Mouse (Mus musculus): ENCODE measurements at regions not wholly inside any gene's neighbourhood (a gene's known extent, or its start where the extent isn't known, plus 50 kb on each side); places are given as distances from the start of the nearest gene placed in this dataset.

DNA sequence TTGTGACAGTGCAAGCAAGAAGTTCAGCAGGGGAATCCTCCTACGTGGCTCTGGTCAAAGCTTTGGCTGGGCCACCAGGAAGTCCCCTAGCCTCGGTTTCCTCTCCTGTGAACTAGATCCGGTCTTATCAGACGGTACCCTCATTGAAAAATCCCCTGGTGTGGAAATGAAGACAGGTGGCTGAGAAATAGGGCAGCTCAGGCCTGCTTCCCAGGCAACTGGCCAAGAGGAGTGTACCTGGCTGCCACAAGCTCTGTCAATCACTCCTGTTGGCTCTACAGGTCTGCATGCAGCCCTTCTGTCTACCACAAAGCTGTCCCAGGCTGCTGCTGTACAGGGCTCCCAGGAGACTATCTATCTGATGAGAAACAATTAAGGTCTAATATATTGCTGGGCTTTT lies 146.1 kb upstream of the Cxcr4 start:
- no peak for DNase-seq (ENCODE audit: low read depth, low spot score)

DNA sequence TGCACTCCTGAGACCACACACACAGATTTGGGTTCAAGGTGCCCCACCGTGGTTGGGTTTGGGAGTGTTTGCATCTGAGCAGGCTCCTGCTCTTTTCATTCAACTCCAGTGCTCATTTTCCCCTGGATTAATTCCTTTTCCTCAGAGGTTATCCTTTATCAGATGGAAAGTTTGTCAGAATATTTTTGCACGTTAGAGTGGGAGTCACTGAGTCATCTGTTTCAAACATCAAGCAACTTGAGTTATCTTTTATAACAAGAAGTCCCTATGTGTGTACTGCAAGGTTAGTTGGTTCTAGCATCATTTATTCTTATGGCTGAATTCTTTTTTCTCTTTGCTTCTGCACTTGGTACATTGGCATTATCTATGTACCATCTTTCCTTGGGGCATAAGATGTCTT lies 142.8 kb upstream of the Cxcr4 start:
- no peak for DNase-seq (ENCODE audit: low read depth, low spot score)

DNA sequence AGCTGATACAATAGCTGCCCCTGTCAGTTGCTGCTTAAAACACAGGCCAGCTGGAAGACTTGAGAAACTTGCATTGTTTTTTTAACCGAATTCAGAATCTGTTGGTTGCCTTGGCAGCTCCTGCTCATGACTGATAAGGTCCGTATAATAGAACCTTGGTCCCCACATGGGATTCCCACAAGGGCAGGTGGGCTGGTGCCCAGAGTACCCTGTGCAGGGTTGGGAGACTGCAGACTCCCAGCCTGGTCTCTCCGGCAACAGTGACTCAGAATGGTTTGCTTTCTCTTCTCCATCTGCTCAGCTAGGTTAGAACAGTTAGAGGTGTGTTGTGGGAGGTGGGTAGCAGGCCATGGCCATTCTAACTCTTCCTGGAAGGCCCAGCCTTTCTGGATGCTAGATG lies 139.4 kb upstream of the Cxcr4 start:
- no peak for DNase-seq (ENCODE audit: low read depth, low spot score)

DNA sequence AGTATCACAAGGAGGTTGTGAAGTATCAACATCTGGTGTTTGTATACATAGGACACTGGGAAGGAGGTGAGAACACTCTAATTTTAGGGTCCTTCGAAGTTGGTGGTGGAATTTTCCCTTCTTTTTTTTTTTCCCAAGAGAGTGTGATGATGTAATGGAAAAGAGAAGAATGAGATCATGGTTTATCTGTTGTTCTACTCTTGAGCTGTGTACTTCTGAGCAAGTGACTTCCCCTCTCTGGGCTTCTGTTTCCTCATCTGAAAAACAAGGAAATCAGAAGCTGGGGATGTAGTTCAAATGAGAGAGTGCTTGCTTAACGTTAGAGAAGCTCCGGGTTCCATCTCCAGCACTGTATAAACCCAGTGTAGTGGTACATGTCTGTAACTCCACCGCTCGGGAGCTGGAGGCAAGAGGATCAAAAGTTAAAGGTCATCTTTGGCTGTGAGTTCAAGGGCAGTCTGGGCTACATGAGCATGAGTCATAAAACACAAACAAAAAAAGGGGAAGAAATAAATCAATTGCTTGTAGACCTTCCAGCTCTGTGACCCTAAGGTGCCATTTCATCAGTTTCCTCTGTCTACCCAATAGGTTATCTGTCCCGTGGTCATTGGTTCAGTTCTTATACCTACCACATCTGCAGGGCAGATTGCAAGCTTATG lies 132.5 kb upstream of the Cxcr4 start:
- no peak for DNase-seq (ENCODE audit: low read depth, low spot score)

DNA sequence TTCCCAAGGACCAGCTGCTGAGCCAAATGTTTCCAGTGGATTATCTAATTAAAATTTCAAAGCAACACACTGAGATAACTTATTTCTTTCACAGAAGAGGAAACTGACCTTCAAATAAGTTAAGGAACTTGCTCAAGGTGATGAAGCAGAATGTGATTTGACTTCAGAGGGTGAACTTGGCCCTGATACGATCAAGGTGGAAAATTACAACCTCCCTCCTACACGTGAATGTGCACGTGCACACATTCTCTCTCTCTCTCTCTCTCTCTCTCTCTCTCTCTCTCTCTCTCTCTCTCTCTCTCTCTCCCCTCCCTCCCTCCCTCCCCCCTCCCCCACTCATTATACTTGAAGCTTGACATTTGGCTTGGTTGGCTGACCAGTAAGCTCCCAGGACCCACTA lies 131.8 kb upstream of the Cxcr4 start:
- DNase-seq (ENCODE audit: low read depth, low spot score), result peak; percentile 53

DNA sequence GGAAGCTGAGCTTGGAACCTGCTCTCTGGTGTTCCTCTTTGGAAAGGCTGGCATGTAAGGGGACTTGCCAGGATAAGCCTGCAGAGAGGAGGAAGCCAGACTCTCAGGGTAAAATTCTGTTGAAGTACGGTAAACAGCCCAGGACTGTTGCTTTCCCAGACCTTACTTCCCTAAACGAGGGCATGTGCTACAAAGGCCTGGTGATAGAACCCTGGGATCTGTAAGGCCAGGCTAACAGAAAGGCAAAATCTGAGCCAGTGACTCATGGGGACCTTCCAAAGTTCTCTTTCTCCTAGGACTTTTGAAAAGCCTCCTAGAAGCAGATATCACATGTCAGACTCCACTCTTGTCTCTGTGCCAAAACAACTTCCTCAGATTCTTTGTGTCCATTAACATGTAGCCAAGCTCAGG lies 130.0 kb upstream of the Cxcr4 start:
- DNase-seq (ENCODE audit: low read depth, low spot score), result no peak

DNA sequence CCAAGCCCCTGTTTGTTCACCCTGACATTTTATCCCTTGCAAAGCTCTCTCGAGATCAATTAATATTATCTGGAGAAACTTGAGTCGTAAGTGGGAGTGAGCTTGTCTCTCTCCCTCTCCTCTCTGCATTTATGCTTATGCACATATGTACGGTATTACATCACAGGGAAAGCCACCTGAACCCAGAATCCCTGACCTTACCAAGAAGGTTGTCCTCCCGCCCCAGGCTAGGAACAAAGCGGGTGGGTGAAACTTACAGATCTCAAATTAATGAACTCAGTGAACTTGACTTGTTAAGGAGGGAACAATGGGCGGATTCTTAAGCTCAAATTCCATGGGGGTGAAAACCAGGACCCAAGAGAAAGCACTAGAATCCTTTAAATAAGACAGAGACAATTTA lies 122.8 kb upstream of the Cxcr4 start:
- no peak for DNase-seq (ENCODE audit: low read depth, low spot score)

DNA sequence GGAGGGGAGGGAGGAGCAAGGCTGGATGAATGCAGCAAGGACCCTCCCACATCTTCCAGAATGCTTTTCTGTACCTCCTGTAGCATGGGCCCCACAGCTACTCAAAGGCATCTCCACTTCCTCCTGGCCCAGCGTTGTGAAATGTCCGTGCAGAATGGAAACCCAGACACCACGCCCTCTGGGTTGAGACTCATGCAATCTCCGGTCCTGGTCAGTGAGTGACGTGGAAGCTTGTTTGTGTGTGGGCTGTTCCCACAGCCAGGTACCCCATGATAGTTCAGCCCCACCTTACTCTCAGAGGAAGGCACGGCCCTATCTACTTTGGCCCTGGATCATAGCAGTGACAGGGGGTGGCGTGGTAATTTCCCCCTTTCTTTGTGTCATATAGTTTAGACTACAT lies 120.8 kb upstream of the Cxcr4 start:
- peak; percentile 29 for DNase-seq (ENCODE audit: low read depth, low spot score)

DNA sequence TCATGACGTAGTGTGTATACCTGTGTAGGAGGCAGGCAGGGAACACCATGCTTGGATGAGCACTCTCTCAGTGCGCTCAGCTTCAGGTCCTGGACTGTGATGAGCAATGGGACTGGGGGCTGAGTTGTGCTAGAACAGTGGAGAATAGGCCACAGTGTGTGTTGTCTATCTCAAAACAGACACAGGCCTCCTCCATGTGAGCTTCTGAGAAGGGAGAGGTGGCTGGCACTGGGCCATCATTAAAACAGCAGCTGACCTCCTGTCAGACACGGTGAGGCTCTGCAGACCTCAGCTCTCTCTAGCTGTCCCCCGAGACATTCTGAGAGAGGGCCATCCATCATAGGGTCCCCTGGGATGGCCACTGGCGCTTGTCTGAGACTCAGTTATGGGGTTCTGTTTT lies 119.0 kb upstream of the Cxcr4 start:
- DNase-seq (ENCODE audit: low read depth, low spot score), result no peak

DNA sequence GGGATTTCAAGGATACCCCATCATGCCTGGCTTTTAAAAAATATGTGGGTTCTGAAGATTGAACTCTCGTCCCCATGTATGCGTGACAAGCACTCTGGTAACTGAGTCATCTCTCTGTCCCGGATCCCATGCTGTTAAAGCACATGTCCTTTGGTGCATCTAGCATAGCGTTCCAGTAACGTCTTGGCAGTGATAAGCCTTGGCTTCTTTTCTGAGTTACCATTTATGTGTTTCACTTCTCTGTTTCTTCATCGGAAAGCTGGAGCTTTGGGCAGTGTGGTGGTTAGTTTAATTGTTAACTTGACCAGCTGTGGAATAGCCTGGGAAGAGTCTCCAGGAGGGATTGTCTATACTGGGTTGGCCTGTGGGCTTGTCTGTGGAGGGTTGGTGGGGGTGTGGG lies 115.7 kb upstream of the Cxcr4 start:
- no peak for DNase-seq (ENCODE audit: low read depth, low spot score)

DNA sequence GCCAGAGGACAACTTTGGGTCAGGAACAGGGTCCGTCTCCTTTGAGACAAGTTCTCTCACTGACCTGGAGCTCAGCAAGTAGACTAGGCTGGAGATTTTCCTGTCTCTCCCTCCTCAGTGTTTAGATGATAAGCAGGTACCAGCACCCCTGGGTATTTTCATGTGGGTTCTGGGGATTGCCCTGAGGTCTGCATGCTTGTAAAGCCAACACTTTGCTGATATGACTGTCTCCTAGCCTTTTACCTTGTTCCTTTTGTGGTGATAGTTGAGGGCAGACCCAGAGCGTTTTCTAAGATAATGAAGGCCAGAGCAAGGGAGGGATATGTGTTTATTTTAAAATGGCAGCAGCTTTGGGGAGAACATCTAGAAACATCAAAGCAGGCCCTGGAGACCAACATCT lies 114.1 kb upstream of the Cxcr4 start:
- DNase-seq (ENCODE audit: low read depth, low spot score), result no peak

DNA sequence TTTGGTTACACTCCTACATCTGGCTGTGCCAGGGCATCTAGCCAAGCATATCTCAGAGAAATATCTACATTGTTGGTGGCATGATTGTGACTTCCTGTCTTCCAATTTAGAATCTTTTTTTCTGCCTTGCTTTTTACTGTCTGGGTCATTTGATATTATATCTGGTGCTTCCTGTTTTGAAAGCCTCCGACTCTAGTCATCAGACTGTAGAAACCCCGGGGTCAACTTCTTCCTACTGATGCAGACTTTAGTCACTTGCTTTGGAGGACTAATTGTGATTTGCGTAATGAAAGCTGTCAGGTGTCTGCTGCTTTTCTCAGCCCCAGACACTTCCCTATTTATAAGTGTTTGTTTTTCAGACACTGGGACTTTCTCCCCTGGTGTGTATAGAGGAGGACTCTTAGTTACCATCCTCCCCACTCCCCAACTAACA lies 113.0 kb upstream of the Cxcr4 start:
- DNase-seq (ENCODE audit: low read depth, low spot score), result peak; percentile 53

DNA sequence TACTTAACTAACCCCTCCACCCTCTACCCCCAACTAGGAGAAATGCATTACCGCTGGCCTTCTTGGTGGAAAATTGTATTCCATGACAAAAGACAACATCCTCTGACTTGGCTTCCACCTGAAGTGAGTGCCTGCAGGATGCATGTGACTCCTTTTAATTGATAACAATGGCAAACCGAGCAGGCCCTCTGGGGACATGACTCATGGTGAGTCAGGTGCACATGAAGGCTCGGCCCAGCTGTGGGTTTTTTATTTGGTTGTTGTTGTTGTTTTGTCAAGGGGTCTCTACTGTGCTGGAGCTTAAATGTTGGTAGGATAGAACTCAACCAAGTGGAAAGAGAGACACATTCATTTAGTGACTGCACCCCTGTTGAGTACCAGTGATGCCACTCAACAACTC lies 109.2 kb upstream of the Cxcr4 start:
- no peak for DNase-seq (ENCODE audit: low read depth, low spot score)

DNA sequence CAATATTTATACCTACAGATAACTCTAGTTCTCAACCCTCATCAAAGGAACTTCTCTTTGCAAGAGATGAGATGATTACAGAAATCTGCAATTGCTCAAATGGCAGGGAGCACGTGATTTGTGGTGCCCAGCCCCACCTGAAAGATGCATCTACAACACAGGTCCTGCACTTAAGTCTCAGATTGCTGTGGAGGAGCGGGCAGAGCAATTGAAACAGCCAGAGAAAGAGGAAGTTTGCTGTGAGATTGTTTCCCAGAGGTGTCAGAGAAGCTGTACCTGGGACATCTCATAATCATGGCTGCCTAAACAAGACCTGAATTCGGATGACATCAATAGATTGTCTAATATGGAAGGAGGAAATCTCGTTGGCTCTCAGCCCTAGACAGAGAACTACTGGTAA lies 105.9 kb upstream of the Cxcr4 start:
- DNase-seq (ENCODE audit: low read depth, low spot score), result peak; percentile 39

DNA sequence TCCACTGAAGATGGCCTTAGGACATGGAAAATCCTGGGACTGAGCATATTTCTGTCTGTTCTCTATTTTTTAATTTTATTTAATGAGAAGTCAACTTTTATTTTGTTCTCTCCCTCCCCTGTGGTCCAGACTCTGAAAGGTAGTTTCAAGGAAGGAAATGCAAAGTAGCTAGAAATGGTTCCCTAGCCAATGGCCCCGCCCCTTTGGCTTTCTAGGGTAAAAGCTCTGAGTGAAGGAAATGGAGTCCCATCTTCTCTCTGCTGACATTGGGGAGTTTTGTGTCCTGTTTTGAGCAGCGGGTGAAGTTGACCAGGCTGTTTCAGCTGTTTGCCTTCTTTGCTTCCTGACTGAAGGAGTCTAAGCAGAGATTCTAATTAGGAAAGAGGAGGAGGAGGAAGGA lies 103.8 kb upstream of the Cxcr4 start:
- peak; percentile 34 for DNase-seq (ENCODE audit: low read depth, low spot score)

DNA sequence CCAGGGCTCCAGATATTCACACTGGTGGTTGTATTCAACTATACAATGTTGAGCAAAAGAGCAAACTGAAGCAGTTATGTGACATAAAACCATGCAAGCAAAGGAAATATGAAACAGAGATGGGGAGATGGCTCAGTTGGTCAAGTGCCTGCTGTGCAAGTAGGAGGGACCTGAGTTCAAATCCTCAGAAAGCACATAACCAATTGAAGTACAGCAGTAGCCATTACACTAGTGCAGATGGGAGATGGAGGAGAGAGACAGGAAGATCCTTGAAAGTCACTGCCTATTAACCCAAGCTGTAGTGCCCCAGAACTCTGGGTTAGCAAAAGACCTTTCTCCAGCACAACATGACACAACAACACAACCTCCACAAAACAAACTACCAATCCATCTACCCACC lies 100.7 kb upstream of the Cxcr4 start:
- DNase-seq (ENCODE audit: low read depth, low spot score), result no peak

DNA sequence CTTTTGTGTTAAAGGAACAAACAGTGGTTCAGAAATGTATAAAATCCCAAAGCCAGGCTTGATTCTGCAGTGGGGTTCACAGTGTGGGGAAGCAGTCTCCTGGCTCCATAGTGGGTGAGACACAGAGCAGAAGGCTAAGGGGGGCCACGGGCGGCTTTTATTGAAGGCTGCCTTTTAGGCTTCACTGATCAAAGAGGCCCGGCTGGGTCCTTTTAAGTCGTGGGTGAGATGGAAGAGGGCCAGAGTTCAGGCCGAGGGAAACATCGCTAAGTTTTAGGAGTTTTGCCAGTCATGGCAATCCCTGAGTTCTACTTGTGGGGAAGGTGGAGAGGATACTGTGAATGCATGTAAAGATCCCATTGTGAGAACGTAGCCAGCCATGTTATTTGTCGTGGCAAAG lies 100.2 kb upstream of the Cxcr4 start:
- no peak for DNase-seq (ENCODE audit: low read depth, low spot score)

DNA sequence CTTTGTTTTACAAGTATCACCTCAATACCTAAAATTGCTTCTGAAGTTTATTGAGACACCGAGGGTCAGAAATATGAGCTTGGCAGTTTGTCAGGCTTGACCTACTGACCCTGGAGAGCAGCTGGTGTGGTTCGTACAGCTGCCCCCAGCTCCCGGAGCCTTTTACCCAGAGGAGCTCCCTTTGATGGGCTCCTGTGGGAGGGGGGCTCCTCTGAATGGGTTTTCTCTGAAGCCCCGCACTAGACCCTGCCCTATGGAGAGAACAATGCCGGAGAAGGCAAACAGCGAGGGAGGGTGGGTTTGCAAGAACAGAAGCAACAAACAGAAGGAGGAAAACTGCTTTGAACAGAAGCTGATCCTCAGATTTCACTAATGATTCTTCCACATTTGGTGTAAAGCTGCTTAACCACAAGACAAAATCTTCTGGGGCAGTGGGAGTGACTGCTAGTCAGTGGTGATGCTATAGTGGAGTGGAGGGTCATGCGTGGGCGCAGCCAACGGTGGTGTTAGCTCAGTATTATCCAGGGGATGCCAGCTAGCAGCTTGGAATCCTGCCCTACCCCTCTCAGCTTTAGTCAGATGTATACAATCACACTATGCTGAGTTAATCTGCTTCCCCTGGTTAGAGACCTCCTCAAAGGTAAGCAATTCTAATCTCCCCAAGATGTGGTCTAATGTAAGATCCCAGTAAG lies 95.3 kb upstream of the Cxcr4 start:
- no peak for DNase-seq (ENCODE audit: low read depth, low spot score)

DNA sequence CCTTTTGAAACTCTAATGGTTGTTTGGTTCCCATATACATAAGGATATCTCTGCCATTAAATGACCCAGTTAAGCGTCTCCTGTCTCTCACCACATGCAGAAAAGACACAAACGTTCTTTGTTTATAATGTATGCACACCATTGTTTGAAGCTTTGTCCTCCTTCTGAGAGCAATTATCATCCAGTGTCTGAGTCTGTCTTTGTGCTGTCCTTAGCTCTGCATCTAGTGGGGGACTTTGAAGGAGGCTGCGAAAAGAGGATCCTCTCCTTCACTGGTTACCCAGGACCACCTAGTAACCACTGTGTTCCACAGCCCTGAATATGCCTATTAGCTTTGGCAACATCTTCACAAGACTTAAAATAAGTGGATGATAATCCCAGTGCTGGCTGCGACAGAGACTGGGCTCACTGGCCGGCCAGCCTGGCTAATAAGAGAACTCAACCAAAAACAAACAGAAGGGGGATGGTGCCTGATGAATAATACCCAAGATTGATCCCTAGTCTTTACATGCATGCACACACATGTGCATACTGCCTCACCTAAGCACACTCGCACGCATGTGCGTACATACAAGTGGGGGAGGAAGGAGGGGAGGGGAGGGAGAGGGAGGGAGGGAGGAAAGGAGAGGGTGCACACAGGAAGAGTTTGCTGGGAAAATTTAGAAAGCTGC lies 93.5 kb upstream of the Cxcr4 start:
- no peak for DNase-seq (ENCODE audit: low read depth, low spot score)

DNA sequence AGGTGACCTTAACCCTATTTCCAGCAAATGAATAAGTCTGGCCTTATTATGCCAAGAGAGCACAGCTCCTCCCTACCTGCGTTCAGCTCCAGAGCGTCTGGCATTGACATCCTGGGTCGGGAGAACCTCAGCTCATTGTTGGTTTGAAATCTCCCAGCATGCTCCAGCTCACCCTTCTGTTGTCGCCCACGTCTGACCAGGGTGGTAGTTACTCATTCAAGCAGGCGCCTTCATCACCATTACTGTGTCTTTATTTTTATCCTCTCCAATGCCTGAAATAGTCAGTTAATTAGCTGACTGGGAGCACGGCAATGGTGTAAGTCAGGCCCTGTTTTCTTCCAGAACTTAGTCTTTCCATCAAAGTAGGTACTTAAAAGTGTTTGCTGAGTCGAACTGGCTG lies 90.8 kb upstream of the Cxcr4 start:
- no peak for DNase-seq (ENCODE audit: low read depth, low spot score)

DNA sequence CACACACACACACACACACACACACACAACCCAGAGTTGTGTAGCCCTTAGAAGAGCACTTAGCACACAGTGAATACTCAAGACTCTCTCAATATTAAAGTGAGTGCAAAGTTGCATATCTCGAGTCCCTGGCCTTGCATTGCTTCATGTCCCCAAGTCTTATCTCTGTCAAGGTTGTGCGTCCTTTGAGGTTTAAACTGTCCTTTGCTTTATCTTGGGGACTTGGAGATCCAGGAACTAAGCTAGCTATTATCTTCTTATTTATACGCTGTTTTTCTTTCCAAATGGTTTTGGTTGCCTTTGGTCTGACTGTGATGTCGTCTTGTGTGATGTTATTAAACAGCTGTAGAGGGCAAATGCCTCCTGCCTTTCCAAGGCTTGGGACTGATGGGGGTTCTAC lies 89.2 kb upstream of the Cxcr4 start:
- DNase-seq (ENCODE audit: low read depth, low spot score), result no peak

DNA sequence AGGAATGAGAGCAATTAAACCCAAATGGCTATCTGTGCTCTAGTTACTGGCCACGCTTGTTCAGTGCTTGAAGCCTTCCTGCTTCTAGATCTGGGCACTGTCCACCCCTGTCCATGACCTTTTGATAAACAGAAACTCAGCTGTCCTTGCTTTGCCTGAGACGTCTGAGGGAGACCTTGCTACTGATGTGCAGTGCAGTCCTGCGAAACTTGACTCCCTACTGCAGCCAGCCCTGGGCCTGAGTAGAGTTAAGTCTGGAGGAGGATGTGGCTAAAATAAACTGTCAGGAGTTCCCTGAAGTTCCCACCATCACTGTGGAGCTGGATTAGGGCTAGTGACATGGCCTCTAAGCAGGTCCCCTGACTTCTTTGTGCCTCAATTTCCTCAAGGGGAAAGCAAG lies 88.4 kb upstream of the Cxcr4 start:
- no peak for DNase-seq (ENCODE audit: low read depth, low spot score)

DNA sequence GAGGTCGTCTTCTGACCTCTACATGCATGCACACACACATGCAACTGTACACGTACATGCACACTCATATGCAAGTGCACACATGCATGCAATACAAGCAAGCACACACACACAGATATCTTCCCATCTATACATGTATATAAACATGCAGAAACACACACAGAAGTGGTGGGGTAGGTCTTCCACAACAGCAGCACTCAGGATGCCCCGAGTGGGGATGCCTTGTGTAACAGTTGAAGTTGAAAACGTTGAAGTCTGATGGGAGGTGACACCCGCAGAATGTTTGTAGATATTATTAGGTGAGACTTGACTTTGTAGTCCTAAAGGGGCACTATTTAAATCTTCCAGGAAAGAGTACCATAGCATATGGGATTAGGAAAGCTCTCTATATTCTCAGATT lies 87.9 kb upstream of the Cxcr4 start:
- DNase-seq (ENCODE audit: low read depth, low spot score), result no peak

Data from CD4-positive helper T cell, adult 2 months (primary cell).